Mouse (Mus musculus) NIH3T3 (cell line): ENCODE measurements at regions not wholly inside any gene's neighbourhood (a gene's known extent, or its start where the extent isn't known, plus 50 kb on each side); places are given as distances from the start of the nearest gene placed in this dataset.

ENCODE experiments used
- DNase-seq: peaks from one replicate; pipeline ENCODE4 v3.0.0-alpha.2; 2012; ENCODE audit warnings: low read depth

- DNase-seq = no peak
These were observed 103.1 kb upstream of the Tmc3 start for GRCm38 (mm10) chr7:83481655-83482054.

DNA sequence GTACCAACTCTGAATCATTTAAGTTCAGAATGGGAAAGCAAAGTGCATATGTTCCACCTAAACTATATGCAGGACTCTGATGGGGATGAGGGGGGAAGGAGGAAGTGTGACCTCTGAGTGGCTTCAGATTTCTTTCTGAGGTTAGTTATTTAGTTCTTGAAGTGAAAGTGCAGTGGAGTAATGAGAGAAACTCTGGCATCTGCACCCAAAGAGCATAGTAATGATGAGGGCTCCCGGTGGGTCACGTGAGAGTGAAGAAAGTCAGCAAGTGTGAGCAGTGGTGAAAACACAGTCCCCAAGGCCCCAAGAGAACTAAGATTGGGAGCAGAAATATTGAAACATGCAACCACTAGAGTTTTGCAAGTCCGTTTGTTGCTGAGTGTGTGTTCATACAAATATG lies 102.5 kb upstream of the Tmc3 start:
- DNase-seq = no peak

GRCm38 (mm10) chr7:83482671-83483304 lies 101.9 kb upstream of the Tmc3 start:
- no peak for DNase-seq

DNA sequence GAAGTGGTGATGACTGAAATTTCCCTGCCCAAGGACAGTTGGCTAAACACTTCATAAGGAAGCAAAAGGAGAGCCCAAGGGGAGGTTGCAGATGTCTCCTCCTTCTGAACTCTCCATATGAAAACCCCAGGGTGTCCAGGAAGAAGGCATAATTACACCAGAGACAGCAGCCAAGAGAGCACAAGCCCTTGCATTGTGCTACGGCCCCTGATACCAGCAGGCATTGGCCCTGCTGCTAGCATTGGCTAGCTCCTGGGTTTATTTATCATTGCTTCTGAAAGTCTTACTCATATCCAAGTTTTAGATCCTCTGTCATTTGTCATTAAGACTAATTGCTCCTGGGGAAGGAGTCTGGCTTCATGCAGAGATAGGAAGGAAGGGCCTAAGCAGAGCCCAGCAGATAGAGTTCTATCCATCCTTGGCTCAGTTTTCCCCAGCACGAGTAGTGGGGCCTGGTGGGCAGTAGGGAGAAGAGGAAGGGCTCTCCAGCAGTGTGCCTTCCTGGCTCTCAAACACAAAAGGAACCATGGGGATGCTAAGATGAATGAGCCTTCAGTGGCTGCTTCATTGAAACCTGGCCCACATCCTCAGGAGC lies 98.5 kb upstream of the Tmc3 start:
- no peak for DNase-seq

DNA sequence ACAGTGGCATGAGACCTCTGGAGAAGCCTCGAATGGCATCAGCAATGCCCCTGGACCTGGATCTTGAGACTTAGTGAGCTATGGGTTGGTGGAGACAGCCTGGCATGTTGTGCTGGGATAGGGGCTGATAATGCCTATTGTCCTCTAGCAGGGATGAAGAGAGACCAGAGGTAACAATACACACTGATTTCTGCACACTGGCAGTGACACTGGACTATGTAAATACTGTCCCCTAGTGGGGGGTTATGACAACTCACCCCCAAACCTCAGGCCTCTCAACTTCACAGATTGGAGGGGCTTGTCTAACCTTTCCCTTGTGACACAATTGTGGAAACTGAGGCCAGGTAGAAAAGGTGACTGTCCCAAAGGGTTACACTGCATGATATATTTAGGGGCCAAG lies 94.9 kb upstream of the Tmc3 start:
- peak; percentile 36 for DNase-seq

GRCm38 (mm10) chr7:83504996-83505645 lies 79.6 kb upstream of the Tmc3 start:
- no peak for DNase-seq

- no peak for DNase-seq
These were observed 68.4 kb upstream of the Tmc3 start for GRCm38 (mm10) chr7:83516295-83516694.

GRCm38 (mm10) chr7:83521511-83521910 lies 63.2 kb upstream of the Tmc3 start:
- DNase-seq = no peak
